Mouse (Mus musculus) G1E (cell line): Measurements from ENCODE around the gene Spata17.

Experiments used
- CTCF ChIP-seq: IDR thresholded peaks from 2 replicates; pipeline ENCODE4 v1.5.1; 2012; ENCODE audit warnings: low read depth, low read length, inconsistent platforms, mixed read lengths
- GATA1 ChIP-seq: IDR thresholded peaks from 2 replicates; pipeline ENCODE4 v1.6.1; 2012; ENCODE audit warnings: borderline replicate concordance, low read length, inconsistent platforms, mixed read lengths
- GATA2 ChIP-seq: IDR thresholded peaks from 2 replicates; pipeline ENCODE4 v1.6.1; 2012; ENCODE audit warnings: low read depth, low read length, inconsistent platforms, borderline replicate concordance
- POLR2AphosphoS5 ChIP-seq: IDR thresholded peaks from 2 replicates; pipeline ENCODE4 v1.6.1; 2012; ENCODE audit warnings: low read depth, low read length, inconsistent platforms; ENCODE audit not compliant: insufficient replicate concordance
- TAL1 ChIP-seq: conservative IDR thresholded peaks from 2 replicates; pipeline ENCODE4 v1.6.1; 2012; ENCODE audit warnings: low read depth, low read length, inconsistent platforms, mixed read lengths

GRCm38 (mm10) chr1:187258756-187259155 is 43.5 kb upstream of the Spata17 start:
- no peak for TF ChIP-seq GATA1
- TF ChIP-seq CTCF, result no peak
- TF ChIP-seq TAL1, result no peak
- no peak for TF ChIP-seq GATA2
- no peak for TF ChIP-seq POLR2AphosphoS5
